11 mouse cellular contexts compared by ENCODE assay signal in the genomic region with DNA sequence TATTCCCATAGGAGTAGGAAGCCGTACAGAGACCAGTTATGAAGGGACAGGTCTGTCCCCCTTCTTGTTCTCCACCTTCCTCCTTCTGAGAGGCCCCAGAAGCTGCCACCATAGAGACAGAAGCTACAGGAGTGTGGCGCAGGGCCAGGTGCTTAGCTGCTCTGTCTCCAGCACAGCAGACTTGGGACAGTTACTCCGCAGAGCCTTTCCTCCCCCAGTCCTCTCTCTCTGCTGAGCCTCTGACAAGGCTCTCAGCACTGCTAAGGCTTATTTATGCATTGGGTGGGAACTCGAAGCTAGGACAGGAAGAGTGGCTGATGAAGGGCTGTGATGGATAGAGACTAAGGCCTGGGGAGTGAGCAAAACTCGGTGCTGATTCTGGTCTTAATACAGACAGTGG. TPM values are rescaled to one million over a fixed set of nuclear protein-coding genes. Genes with fewer than 3 reads are reported as not detected.
DNase-seq lines count a peak whose midpoint lies in the region; ATAC-seq and TF ChIP-seq lines count a peak whose summit lies in the region.
"Had no signal": no experiment of that assay in that cellular context is flagged by ENCODE, and none has a peak within 500 bp of the region (broad histone marks: within the 10 kb centered on the region; RNA-seq: fewer than 3 reads in every experiment).

No protein-coding gene starts in this region.

- no peak for TF ChIP-seq CTCF in kidney, postnatal 0 days (IDR thresholded peaks at IDR 0.05; ENCODE audit: low read depth)
- TF ChIP-seq CTCF in stomach, postnatal 0 days (IDR thresholded peaks at IDR 0.05; ENCODE audit: low read depth): no peak

- H3K4me3 ChIP-seq in kidney, postnatal 0 days (replicated peaks; ENCODE audit: low read depth, low read length): no peak overlapping the region
- no peak overlapping the region for H3K4me3 ChIP-seq in stomach, embryonic 15.5 days (replicated peaks)
- H3K4me3 ChIP-seq in stomach, postnatal 0 days (ENCODE audit: low read depth, low read length): no peak overlapping the region
- H3K4me3 ChIP-seq: hindbrain, embryonic 15.5 days; liver, embryonic 13.5 days had no signal

- WGBS in kidney, postnatal 0 days: 37% methylated on average over 5 of the region's 5 CpGs
- 47% methylated on average over 5 of the region's 5 CpGs for WGBS in stomach, embryonic 15.5 days
- WGBS in stomach, postnatal 0 days: 37% methylated on average over 5 of the region's 5 CpGs

- no peaks in the 10 kb centered on the region for H3K36me3 ChIP-seq in kidney, postnatal 0 days (ENCODE audit: insufficient read depth, low read length)
- H3K36me3 ChIP-seq in stomach, embryonic 15.5 days: no peaks in the 10 kb centered on the region
- no peaks in the 10 kb centered on the region for H3K36me3 ChIP-seq in stomach, postnatal 0 days (ENCODE audit: control insufficient read depth, insufficient read depth, low read length)
- H3K36me3 ChIP-seq: hindbrain, embryonic 15.5 days; liver, embryonic 13.5 days had no signal

- TF ChIP-seq EP300 in stomach, postnatal 0 days (optimal IDR thresholded peaks at IDR 0.05): no peak

- peaks cover 78% of the 10 kb centered on the region for H3K4me1 ChIP-seq in kidney, postnatal 0 days (replicated peaks; ENCODE audit: insufficient read depth, low read length)
- peaks cover 69% of the 10 kb centered on the region for H3K4me1 ChIP-seq in stomach, embryonic 15.5 days
- peaks cover 21% of the 10 kb centered on the region for H3K4me1 ChIP-seq in stomach, postnatal 0 days (replicated peaks; ENCODE audit: control insufficient read depth, insufficient read depth)

- intact Hi-C loops in gastrocnemius, postnatal 14 days (cut with DNase I; ENCODE audit: low total_unique reads): no loop called here

- DNase-seq in gastrocnemius, postnatal 14 days: peak; percentile 35
- DNase-seq in gastrocnemius, adult 18-20 months (ENCODE audit: low spot score): no peak
- peak; percentile 56 for DNase-seq in kidney, postnatal 0 days (ENCODE audit: low spot score)
- no peak for DNase-seq in kidney, adult 8-10 months
- no peak for DNase-seq in stomach, postnatal 0 days (ENCODE audit: low spot score)
- DNase-seq in testis, postnatal 10 days (ENCODE audit: low spot score): peak; percentile 69
- DNase-seq in urinary bladder, postnatal 36 days (ENCODE audit: low spot score in 2 of 2): no peak
- DNase-seq: gastrocnemius, postnatal 25 days; liver, embryonic 13.5 days had no signal

- no peaks in the 10 kb centered on the region for H3K27me3 ChIP-seq in kidney, postnatal 0 days (ENCODE audit: insufficient read depth, low read length)
- no peaks in the 10 kb centered on the region for H3K27me3 ChIP-seq in stomach, embryonic 15.5 days (replicated peaks)
- no peaks in the 10 kb centered on the region for H3K27me3 ChIP-seq in stomach, postnatal 0 days (ENCODE audit: control insufficient read depth, insufficient read depth, low read length)

- ATAC-seq in kidney, postnatal 0 days (replicated peaks; ENCODE audit: low FRiP score, low read depth): no peak
- no peak for ATAC-seq in stomach, embryonic 15.5 days (ENCODE audit: insufficient read depth, low FRiP score, low read depth)
- ATAC-seq in stomach, postnatal 0 days (ENCODE audit: low FRiP score, low TSS enrichment): no peak

- H3K9ac ChIP-seq in kidney, postnatal 0 days (ENCODE audit: low read depth, low read length): no peak overlapping the region
- no peak overlapping the region for H3K9ac ChIP-seq in stomach, embryonic 15.5 days
- H3K9ac ChIP-seq in stomach, postnatal 0 days (ENCODE audit: low read length): no peak overlapping the region
- H3K9ac ChIP-seq: hindbrain, embryonic 15.5 days; liver, embryonic 13.5 days had no signal

- H3K27ac ChIP-seq in kidney, postnatal 0 days: no peak overlapping the region
- H3K27ac ChIP-seq in stomach, embryonic 15.5 days: 0 out of 2 replicates have a peak overlapping the region, but pooled peaks have one; percentile 13
- no peak overlapping the region for H3K27ac ChIP-seq in stomach, postnatal 0 days (replicated peaks)
- H3K27ac ChIP-seq: hindbrain, embryonic 15.5 days; liver, embryonic 13.5 days had no signal

- H3K4me2 ChIP-seq in kidney, postnatal 0 days (ENCODE audit: low read length): no peak overlapping the region
- no peak overlapping the region for H3K4me2 ChIP-seq in stomach, embryonic 15.5 days
- no peak overlapping the region for H3K4me2 ChIP-seq in stomach, postnatal 0 days (replicated peaks; ENCODE audit: low read depth)
- H3K4me2 ChIP-seq: hindbrain, embryonic 15.5 days; liver, embryonic 13.5 days had no signal

- no peaks in the 10 kb centered on the region for H3K9me3 ChIP-seq in kidney, postnatal 0 days (replicated peaks; ENCODE audit: low read length)
- no peaks in the 10 kb centered on the region for H3K9me3 ChIP-seq in stomach, embryonic 15.5 days
- H3K9me3 ChIP-seq in stomach, postnatal 0 days (ENCODE audit: control insufficient read depth, low read length): no peaks in the 10 kb centered on the region
- H3K9me3 ChIP-seq: hindbrain, embryonic 15.5 days; liver, embryonic 13.5 days had no signal

RNA-seq across cellular contexts. Expression of a gene that starts 15.8 kb away (rescaled TPM):
- total RNA-seq in gastrocnemius, postnatal 14 days (2021): 1 to 10 TPM; 5.3 to 7.1 TPM
- total RNA-seq in gastrocnemius, adult 18-20 months (2021): 1 to 10 TPM; 4.3 to 6.3 TPM
- polyA plus RNA-seq in kidney, postnatal 0 days (2015; fragmentation: Nextera tagmentation; extraction: Ambion mirVana): 18.0 and 20.8 TPM in 2 replicates
- polyA plus RNA-seq in stomach, embryonic 15.5 days (2015; fragmentation: Nextera tagmentation; extraction: Ambion mirVana): 9.8 and 11.2 TPM in 2 replicates
- polyA plus RNA-seq in stomach, postnatal 0 days (2015; fragmentation: Nextera tagmentation; extraction: Ambion mirVana): 5.5 and 6.0 TPM in 2 replicates

Comparison
In these comparisons a context has a peak if more than half of its experiments do, and no peak if none do; other contexts are left out.
1. DNase-seq: peak in gastrocnemius, postnatal 14 days (single experiment), kidney, postnatal 0 days (single experiment) and testis, postnatal 10 days (single experiment); none in gastrocnemius, adult 18-20 months (single experiment), kidney, adult 8-10 months (0 of 2), stomach, postnatal 0 days (single experiment) and urinary bladder, postnatal 36 days (0 of 2).